Mouse (Mus musculus): ENCODE results near the gene Dnaja3.

Gene Dnaja3

DNA sequence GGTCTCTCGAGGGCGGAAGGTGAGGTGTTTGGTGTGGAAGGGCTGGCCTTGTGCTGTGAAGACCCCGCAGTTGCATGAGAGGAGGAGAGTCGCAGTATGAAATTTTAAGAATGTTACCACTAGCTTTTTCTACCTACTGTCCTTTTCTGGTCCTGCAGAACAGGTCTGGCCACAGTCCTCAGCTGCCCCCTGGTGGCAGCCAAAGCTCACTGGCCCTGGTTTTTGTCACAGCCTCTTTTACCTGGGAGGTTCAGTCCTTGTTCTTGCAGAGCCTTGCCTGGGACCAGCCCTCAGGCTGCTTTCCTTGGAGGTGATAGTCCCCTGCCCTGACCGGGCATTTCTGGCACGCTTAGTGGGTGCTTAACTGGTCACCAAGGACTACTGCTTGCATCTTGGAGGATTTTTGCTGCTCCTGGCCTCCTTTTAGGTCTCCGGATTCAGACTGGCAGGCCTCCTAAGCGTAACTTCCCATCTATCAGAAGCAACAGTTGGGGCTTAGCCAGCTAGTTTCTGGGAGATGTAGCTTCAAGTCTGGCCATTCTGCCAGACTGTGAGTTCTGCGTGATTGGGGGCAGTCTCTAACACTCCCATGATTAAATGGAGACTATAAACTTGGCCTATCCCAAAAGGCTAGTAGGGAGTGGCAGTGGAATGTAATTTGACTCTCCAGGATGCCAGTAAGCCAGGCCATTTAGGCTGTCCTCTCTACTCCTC, 31.8 kb upstream of the Dnaja3 start:
- peak; percentile 92 for DNase-seq

DNA sequence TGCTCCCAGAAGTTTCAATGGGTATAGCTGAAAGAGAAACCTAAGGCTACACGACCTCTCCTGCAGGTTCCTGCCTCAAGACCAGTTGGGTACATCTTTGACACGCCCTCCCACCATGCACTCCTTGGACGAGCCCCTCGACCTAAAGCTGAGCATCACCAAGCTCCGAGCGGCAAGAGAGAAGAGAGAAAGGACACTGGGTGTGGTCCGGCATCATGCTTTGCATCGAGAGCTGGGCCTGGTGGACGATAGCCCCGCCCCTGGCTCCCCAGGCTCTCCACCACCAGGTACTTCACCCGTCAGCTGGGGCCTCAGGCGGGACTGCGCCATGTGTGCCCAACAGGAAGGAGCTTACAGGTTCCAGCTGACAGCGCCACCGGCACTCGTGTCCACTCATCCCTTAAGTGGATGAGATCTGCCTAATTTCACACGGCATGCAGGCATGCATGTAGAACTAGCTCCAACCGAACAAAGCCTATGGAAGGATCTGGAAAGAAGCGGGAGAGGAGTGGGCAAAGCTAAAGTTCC, 31.2 kb upstream of the Dnaja3 start:
- DNase-seq = no peak

DNA sequence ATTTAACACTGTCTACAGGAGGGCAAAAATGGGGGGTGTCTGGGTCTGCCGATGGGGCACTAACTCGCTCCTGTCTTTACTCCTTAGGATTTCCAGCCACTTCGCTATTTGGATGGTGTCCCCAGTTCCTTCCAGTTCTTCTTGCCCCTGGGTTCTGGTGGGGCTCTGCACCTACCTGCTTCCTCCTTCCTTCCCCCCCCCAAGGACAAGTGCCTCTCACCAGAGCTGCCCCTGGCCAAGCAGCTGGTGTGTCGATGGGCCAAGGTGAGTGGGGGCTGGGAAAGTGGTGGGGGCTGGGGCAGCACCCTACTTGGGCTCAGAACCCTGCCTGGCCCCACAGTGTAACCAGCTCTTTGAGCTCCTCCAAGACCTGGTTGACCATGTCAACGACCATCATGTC, 28.6 kb upstream of the Dnaja3 start:
- no peak for DNase-seq

DNA sequence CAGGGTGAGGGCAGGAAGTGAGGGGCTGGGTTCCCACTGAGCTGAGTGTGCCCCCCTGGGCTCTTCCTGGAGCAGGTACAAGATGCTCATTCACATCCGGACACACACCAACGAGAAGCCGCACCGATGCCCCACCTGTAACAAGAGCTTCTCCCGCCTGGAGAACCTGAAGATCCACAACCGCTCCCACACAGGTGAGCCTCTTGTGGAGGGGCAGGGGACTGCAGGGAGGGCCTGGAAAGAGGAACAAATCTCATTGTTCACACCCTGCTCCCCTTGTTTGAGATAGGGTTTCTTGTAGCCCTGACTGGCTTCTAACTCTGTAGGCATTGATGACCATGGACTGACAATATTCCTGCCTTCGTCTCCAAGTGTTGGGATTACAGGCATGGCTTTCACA, 28.1 kb upstream of the Dnaja3 start:
- DNase-seq = no peak

DNA sequence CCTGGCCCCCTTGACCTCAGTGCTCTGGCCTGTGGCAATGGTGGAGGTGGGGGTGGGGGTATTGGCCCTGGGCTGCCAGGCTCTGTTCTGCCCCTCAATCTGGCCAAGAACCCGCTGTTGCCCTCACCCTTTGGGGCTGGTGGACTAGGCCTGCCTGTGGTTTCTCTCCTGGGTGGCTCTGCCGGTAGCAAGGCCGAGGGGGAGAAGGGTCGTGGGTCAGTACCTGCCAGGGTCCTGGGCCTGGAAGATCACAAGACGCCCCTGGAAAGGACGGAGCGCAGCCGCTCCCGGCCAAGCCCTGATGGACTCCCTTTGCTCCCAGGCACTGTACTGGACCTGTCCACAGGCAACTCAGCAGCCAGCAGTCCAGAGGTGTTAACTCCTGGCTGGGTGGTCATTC, 26.1 kb upstream of the Dnaja3 start:
- no peak for DNase-seq

DNA sequence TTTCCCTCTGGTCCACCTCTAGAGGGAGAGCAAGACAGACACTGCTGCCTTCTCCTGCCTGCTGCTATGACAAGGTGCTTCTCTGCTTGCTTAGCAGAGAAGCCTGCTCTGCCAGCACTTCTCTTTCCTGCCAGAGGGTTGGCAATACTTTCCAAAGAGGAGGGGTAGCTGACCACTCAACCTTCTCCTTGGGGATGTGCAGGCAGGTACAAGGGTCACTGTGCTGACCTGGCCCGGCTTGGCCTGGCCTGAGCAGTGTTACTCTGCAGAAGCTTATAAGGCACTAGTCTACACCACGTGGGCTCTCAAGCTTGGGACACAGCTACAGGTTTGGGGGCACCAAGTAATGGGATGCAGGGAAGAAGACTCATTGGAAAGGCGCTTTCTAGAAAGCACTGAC, 25.1 kb upstream of the Dnaja3 start:
- DNase-seq = peak; percentile 93

DNA sequence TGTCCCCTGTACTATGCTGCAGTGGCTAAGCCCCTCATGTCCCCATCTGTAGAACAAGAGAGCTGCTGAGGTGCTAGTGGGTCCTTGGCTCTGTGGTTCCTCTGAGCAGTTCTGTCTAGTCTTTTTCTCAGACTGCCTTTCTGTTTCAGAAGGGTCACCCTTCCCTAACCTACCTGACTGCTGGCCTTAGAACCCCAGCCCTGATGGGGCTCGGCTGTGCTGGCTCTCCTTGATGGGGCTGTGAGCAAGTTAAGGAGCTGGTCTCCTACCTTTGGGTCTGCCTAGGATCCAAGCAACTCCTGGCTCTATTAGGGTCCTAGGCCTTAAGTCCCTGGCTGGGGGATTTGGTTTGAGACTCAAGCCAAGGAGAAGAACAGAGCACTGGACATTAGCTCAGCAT, 24.5 kb upstream of the Dnaja3 start:
- no peak for DNase-seq

DNA sequence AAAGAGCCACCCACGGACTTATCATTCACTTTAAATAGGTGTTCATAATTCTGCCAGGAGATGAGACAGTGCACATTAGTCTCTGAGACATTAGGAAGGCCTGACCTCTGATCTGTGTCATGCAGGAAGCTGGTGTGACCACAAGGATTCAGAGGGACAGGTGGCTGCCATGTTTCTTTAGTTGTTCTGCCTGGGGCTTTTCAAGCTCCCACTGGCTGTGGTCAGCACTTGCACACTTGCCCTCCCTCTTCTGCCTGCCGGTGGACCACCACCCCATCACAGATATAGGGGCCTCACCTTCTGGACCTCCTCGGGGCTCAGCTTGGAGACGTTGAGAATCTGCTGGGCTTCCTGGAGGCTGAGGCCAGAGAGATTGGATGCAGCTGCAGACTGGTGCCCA, 23.0 kb upstream of the Dnaja3 start:
- DNase-seq = no peak

DNA sequence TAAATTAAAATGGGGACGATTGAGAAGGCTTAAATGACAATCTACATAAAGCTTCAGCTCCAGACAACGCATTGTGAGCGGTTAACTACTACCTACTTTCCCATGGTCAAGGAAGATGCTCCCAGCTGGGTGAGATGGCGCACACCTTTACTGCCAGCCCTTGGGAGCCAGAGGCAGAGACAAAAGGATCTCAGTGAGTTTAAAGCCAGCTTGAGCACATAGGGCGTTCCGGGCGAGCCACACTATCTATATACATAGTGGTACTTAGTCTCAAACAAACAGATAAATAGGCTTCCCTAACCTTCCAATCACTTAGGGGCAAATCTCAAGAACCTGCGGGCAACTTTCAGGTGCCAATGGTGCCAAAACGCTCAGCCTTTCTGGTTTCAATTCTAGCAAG, 15.7 kb upstream of the Dnaja3 start:
- DNase-seq = no peak

DNA sequence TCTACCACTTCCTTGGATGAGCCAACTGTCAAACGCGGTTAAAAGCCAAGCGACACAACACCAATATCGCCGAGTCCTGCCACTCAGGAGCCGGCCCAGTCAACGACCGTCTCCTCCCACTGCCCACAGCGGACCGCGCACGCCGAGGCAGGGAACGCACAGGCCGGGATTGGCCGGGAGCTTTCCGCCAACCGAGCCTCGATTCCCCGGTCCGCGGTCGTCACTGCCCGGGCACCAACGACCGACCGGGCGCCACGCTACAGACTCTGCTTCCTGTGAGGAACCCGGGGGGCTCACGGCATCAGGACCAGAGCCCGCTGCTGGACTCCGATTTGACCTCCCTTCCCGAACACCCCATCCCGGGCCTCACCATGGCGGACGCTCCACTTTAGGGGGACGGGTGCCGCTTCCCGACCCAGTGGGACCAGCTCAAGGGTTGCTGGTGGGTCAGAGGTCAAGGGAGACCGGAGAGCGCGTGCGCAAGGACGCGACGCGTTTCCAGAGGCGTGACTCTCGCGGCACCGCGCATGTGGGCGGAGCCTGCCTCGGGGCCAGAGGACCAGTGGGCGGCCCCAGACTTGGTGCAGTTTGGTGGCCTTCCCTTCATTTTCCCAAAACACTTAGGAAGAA, 15.2 kb upstream of the Dnaja3 start, which contains the start of gene Pam16:
TSS of gene Pam16 (minus strand) at position 508 of the 630 bp plus-strand sequence.
- DNase-seq = peak; percentile 95

DNA sequence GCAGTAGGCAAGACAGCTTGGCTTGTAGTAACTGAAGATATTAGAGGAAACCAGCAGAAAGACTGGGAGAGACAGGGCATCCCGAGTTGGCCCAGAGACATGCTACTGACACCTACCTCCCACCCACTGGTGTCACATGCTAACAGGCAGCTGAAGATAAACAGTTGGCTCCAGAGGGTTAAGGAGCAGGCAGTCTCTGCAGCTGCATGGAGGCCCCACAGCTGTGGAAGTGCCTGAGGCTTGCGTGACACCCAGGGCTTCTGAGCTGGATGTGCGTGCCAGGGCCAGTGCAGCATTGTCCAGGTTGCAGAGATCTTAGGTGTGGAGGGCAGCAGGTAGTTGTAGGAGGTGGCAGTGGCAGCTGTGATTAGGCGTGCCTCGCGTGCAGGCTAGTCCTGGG, 12.7 kb upstream of the Dnaja3 start:
- DNase-seq = no peak

DNA sequence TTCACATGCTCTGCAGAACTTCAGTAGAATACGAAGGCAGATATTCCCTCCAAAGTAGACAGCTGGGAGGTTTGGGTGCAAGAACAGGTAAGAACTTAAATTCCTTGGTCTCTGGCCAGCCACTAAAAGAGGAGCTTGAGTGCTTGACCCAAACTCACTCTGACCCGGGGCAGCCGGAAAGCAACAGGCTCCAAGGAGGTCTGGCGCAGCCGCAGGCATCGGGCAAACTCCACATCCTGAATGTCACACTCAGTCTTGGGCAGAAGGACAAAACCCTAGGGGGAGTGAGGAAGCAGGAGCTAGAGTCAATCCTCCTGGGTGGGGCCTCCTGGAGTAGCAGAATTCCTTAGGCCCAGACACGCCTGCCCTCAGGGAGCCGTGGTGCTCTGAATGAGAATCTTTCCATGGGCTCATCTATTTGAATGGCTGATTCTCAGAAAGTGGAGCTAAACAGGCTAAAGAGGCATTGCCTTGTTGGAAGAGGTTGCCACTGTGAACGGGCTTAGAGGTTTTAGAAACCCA, 10.8 kb upstream of the Dnaja3 start:
- DNase-seq = peak; percentile 77

DNA sequence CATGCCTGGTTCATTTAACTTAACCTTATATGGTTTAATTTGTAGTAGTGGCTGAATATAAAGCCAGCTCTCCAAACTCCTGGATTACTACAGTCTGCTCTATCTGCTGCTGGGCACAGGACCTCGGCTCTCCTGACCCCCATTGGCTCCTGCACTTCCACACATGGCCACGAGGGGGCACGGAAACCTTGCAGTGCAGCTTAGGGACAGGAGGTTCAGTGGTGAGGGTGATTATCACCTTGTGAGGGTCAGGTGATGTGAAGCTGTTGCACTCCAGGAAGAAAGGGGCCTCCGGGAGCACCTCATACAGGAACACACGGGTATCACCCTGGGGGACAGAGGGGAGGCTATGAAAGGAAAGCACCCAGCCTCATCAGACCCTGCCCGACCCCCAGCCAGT, 9.8 kb upstream of the Dnaja3 start:
- DNase-seq = peak; percentile 90

DNA sequence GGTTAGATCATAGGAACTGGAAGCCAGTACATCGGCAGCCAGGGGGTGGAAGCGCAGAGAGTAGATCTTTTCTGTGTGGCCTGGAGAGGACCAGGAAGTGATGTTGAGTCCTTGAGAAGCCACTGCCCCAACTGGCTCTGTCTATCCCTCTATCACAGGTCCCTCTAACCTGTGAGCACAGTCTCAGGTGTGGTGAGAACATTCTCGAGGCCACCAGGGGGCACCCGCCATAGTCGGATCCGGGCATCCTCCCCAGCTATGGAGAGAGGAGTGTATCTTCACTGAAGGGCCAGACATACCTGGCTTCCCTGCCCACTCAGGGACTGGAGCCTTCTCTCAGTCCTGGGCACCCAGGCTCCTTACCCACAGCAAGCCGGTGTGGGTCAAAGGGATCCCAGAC, 7.7 kb upstream of the Dnaja3 start:
- DNase-seq = peak; percentile 75

DNA sequence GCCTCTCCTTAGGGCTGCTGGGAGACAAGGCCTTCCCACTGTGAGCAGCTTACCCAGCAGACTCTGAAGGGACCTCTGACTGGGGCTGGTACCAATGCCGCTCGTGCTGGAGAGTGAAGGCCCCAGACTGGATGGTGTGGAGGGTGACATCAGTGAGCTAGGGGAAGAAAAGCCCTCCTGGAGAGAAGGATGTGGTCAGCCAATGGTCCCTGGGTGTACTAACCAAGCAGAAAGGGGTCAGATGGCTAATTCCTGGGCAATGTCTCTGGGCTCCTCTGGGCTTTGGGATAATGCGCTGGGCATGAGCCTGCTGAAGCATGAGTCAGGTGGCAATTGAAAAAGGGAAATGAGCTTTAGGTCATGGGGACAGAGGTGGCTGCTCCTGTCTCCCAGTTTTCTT, 6.1 kb upstream of the Dnaja3 start:
- DNase-seq = no peak

DNA sequence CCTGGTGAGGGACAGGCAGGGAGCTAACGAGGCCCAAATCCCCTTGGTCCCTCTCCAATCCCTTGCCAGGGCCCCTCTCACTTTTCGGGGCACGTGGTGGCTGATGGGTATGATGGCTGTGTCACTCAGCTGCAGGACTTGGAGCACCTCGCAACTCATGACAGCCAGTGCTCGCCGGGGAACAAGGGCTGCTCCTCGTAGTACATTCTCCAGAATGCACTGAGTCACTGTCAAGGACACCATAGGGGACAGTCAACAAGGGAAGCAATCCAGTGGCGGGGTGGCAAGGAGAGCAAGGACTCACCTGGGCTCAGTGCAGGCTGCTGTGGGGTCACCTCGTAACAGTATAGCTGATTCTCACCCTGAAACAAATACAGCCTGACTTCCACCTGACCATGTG, 5.1 kb upstream of the Dnaja3 start:
- no peak for DNase-seq

DNA sequence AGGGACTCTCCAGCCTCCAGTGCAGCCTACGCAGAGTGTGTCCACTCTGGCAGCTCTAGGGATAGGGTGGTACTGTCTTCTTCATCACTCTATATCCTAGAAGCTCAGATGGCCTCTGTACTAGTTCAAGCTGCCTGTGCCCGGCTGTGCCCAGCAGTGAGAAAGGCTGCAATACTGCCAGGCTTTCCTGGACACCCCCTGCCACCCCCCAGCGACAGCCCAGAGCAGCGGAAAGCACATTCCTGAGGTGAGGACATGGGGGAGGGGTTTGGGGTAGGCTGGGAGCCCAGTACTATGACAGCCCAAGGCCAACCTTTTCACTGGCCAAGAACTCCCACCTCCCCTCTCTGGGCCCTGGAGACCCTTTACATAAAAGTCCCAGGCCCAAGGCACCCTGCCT, 4.0 kb upstream of the Dnaja3 start:
- DNase-seq = no peak

DNA sequence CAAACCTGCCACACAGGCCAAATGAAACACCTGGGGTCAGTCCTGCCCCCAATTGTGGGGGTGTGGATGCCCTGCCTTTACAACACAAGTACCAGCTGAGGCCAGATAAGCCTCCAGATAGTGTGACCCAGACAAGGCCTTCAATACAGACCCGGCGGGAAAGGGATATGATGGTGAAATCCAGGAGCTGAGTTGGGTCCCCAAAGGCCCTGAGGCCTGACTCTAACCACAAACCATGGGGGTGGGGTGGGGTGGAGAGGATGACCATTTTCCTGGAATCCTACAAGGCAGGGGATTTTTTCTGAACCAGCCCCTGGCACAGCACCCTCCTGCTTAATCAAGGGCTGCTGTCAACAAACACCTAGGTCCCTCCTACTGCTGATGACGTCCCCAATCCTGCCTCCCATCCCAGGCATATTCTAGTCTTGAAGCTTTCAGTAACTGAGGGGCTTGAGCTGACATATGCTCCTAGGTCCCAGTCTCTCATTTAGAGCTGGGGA, 848 bp upstream of the Dnaja3 start:
- no peak for DNase-seq

DNA sequence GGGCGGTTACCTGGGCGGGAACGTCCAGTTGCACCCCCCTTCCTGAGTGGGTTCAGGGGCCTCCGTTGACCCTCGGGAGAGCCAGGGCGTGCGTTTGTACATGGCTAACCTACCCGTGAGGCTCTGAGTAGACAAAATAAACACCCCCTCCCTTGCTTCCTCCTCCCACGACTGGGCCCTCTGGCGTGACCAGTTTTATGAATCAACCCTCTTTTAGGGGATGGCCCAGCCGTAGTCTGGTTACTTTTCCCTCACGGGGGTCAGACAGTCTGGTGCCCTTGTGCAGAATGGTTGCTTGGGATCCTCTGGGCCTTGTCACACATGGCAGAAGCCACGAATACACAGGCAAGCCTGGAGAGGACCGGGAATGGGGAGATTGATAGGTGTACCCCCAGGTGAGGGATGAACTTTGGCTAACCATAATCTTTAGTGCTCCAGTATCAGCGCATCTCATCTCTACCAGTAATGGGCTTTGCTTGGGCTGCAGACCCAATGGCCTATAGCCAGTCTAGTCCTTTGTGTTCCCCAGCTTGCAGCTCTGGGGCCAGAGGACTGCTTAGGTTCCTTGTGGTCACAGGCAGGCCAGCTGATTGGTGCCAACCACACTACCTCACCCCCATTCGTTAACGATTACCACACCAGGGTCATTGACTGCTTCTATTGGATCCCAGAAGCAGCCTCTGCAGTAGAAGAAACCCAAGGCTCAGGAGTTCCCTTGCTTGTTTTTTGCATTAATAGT, 647 bp downstream of the Dnaja3 start:
- DNase-seq = peak; percentile 96

DNA sequence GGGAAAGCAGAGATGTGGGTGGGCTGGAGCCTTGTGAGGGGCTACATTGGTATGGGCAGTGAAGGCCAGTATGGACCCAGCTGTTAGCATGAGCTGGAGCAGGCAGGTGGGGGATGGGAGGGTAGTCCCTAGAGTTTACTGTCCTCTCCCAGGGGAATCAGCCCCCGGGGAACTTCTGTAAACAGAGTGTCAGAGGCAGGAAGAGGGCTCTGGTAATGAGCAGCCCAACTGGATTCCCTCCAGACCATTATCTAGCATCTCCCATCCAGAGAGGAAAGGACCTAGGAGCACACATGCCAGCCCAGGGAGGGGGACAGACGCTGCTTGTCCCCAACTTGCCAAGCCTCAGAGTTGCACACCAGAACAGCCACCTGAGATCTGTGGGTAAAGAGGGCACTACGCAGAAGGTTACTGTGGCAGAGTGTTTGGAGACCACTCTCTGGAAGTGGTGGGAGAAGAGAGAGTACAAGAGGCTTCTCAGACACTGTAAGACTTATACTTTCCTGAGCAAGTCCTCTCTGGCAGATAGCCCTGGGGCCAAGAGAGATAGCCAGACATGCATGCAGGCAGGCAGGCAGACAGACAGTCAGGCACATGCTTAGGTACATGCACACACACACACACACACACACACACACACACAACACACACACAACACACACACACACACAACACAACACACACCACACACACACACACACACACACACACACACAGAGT, 1.5 kb downstream of the Dnaja3 start:
- no peak for DNase-seq

DNA sequence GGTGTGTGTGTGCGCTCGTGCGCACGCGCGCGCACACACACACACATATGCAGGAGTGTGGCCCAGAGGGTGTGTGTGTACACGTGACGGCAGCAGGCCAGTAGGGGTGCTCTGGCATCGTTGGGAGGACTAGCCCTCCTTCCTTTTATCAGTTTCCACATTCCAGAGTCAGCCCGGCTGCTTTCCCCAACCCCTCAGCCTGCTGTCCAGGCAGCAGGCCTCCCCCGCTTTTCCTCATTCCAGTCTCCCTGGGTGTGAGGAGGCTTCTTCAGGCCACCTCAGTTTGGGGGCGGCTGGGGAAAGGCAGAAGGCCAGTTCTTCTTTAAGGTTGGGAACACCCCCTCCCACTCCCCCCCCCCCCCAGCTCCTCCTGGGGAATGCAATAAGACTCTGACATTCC, 2.4 kb downstream of the Dnaja3 start:
- peak; percentile 67 for DNase-seq

DNA sequence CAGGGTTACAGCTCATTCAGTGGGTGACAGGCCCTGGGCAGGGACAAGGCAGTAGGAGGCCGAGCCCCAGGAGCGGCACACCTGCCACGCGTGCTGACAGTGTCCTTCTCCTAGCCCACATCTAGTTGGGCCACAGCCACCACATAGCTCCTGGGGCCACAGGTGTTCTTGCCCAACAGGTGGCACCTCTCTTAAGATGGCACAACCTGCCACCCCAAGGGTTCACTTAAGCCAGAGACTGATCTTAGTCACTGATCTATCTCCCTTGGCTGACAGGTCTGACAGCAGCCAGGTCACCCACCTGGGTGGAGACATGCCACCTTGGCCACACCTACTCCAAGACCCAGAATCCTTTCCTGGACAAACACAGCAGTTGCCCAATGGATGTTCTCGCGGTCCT, 3.1 kb downstream of the Dnaja3 start:
- DNase-seq = no peak

Measured in kidney, adult 9 months (tissue).